Mouse (Mus musculus) liver, postnatal 0 days (tissue): ENCODE data around the gene Denr. TPM values are rescaled to one million over a fixed set of nuclear protein-coding genes. Genes with fewer than 3 reads are reported as not detected.

Experiments
- ATAC-seq: fragments of 200-750 bp; cut with Nextera tagmentation; 2 replicates; pipeline ENCODE4 v1.8.0; 2017; ENCODE audit warnings: mild to moderate bottlenecking, moderate library complexity
- DNase-seq: peaks from one replicate; pipeline ENCODE4 v3.0.0-alpha.2; 2016
- H3K27ac ChIP-seq: fragments of 300-500 bp; sonication (generic); 2 replicates; pipeline ENCODE4 v1.5.1; 2014; ENCODE audit warnings: antibody characterized with exemption, moderate library complexity, mild to moderate bottlenecking, low read depth
- H3K27me3 ChIP-seq: fragments of 300-500 bp; sonication (generic); 2 replicates; pipeline ENCODE4 v1.6.1; 2014; ENCODE audit warnings: low read length, control low read depth, mixed read lengths; ENCODE audit not compliant: insufficient read depth
- H3K36me3 ChIP-seq: fragments of 300-500 bp; sonication (generic); replicated peaks from 2 replicates; pipeline ENCODE4 v1.6.1; 2014; ENCODE audit warnings: mild to moderate bottlenecking, control low read depth, low read length, moderate library complexity, mixed read lengths; ENCODE audit not compliant: insufficient read depth
- H3K4me1 ChIP-seq: fragments of 300-500 bp; sonication (generic); 2 replicates; pipeline ENCODE4 v1.6.1; 2014; ENCODE audit warnings: antibody characterized with exemption, mild to moderate bottlenecking, control low read depth; ENCODE audit not compliant: insufficient read depth
- H3K4me2 ChIP-seq: fragments of 300-500 bp; sonication (generic); 2 replicates; pipeline ENCODE4 v1.6.1; 2014; ENCODE audit warnings: low read depth, mild to moderate bottlenecking, low read length, moderate library complexity, mixed read lengths
- H3K4me3 ChIP-seq: fragments of 300-500 bp; sonication (generic); 2 replicates; pipeline ENCODE4 v1.5.1; 2014; ENCODE audit warnings: low read depth, low read length
- H3K9ac ChIP-seq: fragments of 300-500 bp; sonication (generic); replicated peaks from 2 replicates; pipeline ENCODE4 v1.6.1; 2014; ENCODE audit warnings: mild to moderate bottlenecking, moderate library complexity
- H3K9me3 ChIP-seq: fragments of 300-500 bp; sonication (generic); 2 replicates; pipeline ENCODE4 v1.6.1; 2016; ENCODE audit warnings: mild to moderate bottlenecking, control low read depth, low read length, mixed read lengths
- CTCF ChIP-seq: sonication (generic); IDR thresholded peaks from 2 replicates; pipeline ENCODE4 v1.5.1; 2016; ENCODE audit warnings: antibody characterized with exemption, low read depth
- EP300 ChIP-seq: IDR thresholded peaks from 2 replicates; pipeline ENCODE4 v1.6.1; 2016; ENCODE audit warnings: antibody characterized with exemption, low read depth, mild to moderate bottlenecking
- WGBS: fragments of 180-500 bp; shearing (Covaris S2); extraction: QIAGEN DNeasy Blood & Tissue Kit; methylation state at CpG from one replicate; pipeline ENCODE4 v1.1.7; 2014; ENCODE audit not compliant: insufficient replicate concordance; 5-methylcytosine and 5-hydroxymethylcytosine counted together
- polyA plus RNA-seq: library from polyadenylated mRNA; unstranded; fragments of >200 nt; fragmentation: Nextera tagmentation; extraction: Ambion mirVana; gene quantifications from 2 replicates; pipeline ENCODE4 v1.2.1, GENCODE M21; 2015

The Denr gene
- polyA plus RNA-seq, 1 experiment from 2014 or later, result 54.1 TPM

GRCm38 (mm10) chr5:123970576-123970975 lies 63.6 kb downstream of the Denr start:
- no peak overlapping the region for H3K4me2 ChIP-seq
- no peaks in the 10 kb centered on the region for H3K36me3 ChIP-seq
- H3K4me1 ChIP-seq, result peaks cover 3% of the 10 kb centered on the region
- peaks cover 6% of the 10 kb centered on the region; the same call in 1 of the 2 replicates for H3K27me3 ChIP-seq
- DNase-seq (no peak), ATAC-seq (no peak)
- H3K4me3 ChIP-seq, result no peak overlapping the region
- no peak overlapping the region for H3K9ac ChIP-seq
- WGBS, result 79% methylated on average over 4 of the region's 4 CpGs
- no peaks in the 10 kb centered on the region for H3K9me3 ChIP-seq
- TF ChIP-seq CTCF (no peak), EP300 (no peak)
- H3K27ac ChIP-seq, result no peak overlapping the region

GRCm38 (mm10) chr5:123972453-123972852 lies 65.5 kb downstream of the Denr start:
- no peak for ATAC-seq
- no peak for DNase-seq
- H3K27me3 ChIP-seq, result peaks cover 6% of the 10 kb centered on the region; the same call in 1 of the 2 replicates
- no peaks in the 10 kb centered on the region for H3K36me3 ChIP-seq
- H3K9me3 ChIP-seq, result no peaks in the 10 kb centered on the region
- no peak for TF ChIP-seq CTCF
- no peak for TF ChIP-seq EP300
- H3K4me1 ChIP-seq, result peaks cover 15% of the 10 kb centered on the region
- no peak overlapping the region for H3K4me3 ChIP-seq
- H3K27ac ChIP-seq, result no peak overlapping the region
- H3K9ac ChIP-seq, result no peak overlapping the region
- 56% methylated on average over 6 of the region's 6 CpGs for WGBS
- no peak overlapping the region for H3K4me2 ChIP-seq

GRCm38 (mm10) chr5:123973299-123974178 lies 66.6 kb downstream of the Denr start, which contains the start of gene Hip1r:
Gene Hip1r, plus strand, starts transcription at chr5:123973628.
- H3K4me1 ChIP-seq, result peaks cover 23% of the 10 kb centered on the region
- no peaks in the 10 kb centered on the region for H3K36me3 ChIP-seq
- DNase-seq, result peak; percentile 92
- H3K9me3 ChIP-seq, result no peaks in the 10 kb centered on the region
- peak within 1 kb of the TSS; percentile 91 for H3K27ac ChIP-seq
- H3K27me3 ChIP-seq, result peaks cover 6% of the 10 kb centered on the region; the same call in 1 of the 2 replicates
- WGBS, result under 1% methylated on average over 62 of the region's 106 CpGs
- H3K4me2 ChIP-seq, result peak within 1 kb of the TSS; percentile 89
- peak within 1 kb of the TSS; percentile 82 for H3K9ac ChIP-seq
- peak within 1 kb of the TSS; percentile 72 for H3K4me3 ChIP-seq
- peak; percentile 79 for ATAC-seq
- TF ChIP-seq EP300, result no peak
- TF ChIP-seq CTCF, result no peak

DNA sequence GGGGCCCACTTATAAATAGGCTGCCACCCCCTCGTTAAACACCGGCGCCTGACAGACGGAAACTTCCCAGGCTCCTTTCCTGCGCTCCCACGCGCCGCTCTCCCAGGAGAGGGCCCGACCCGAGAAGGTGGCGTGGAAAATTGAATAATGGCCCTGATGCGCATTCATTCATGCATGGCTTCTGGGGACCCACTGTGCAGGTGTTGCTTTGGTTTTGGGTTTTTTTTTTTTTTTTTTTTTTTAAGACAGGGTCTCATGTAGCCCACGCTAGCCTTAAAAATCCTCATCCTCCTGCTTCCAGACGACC lies 67.2 kb downstream of the Denr start:
- Histone ChIP-seq H3K36me3 (no peaks in the 10 kb centered on the region), H3K27me3 (peaks cover 6% of the 10 kb centered on the region; the same call in 1 of the 2 replicates), H3K9me3 (no peaks in the 10 kb centered on the region), H3K4me1 (peaks cover 25% of the 10 kb centered on the region), H3K9ac (peak overlapping the region; percentile 82), H3K4me3 (peak overlapping the region; percentile 72), H3K27ac (peak overlapping the region; percentile 91), H3K4me2 (peak overlapping the region; percentile 89)
- 2% methylated on average over 14 of the region's 14 CpGs for WGBS
- DNase-seq, result no peak
- no peak for ATAC-seq
- no peak for TF ChIP-seq CTCF
- TF ChIP-seq EP300, result no peak

- ATAC-seq (no peak), DNase-seq (no peak)
- Histone ChIP-seq H3K9me3 (no peaks in the 10 kb centered on the region), H3K36me3 (no peaks in the 10 kb centered on the region), H3K9ac (peak overlapping the region; percentile 10; the same call in 1 of the 2 replicates), H3K4me2 (peak overlapping the region; percentile 89), H3K4me1 (peaks cover 30% of the 10 kb centered on the region), H3K27me3 (peaks cover 6% of the 10 kb centered on the region; the same call in 1 of the 2 replicates), H3K27ac (peak overlapping the region; percentile 91), H3K4me3 (peak overlapping the region; percentile 72)
- TF ChIP-seq CTCF (no peak), EP300 (0 out of 2 replicates have a peak, but pooled peaks have one; percentile 16)
- 18% methylated on average over 11 of the region's 11 CpGs for WGBS
These were observed 67.7 kb downstream of the Denr start for GRCm38 (mm10) chr5:123974616-123975111.

DNA sequence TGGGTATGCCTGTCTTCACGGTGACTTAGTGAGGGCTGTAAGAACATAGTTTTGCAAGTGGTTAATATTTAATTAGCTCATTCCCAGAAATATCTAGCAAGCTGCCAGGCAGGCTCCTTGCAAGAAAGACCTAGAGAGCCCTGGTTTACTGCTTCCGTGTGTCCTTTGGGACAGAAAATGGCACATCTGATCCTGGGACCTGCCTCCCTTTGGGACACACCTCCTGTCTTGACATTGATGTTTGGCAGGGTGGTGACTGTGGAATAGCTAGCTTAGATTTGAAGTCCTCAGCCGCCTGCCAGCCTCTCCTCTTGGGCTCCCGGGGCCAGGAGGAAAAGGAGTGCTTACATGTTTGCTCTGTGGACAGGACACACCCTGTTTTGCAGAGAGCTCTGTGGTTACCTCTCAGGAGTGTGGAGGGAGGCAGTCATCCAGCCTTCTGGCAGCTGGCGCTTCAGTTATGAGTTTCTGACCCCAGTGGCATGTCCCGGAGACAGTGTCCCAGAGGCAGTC lies 68.7 kb downstream of the Denr start:
- Histone ChIP-seq H3K27me3 (peaks cover 6% of the 10 kb centered on the region; the same call in 1 of the 2 replicates), H3K4me3 (peak overlapping the region; percentile 72), H3K9ac (peak overlapping the region; percentile 44; the same call in 1 of the 2 replicates), H3K27ac (peak overlapping the region; percentile 91), H3K4me2 (peak overlapping the region; percentile 89), H3K4me1 (peaks cover 37% of the 10 kb centered on the region), H3K36me3 (no peaks in the 10 kb centered on the region), H3K9me3 (no peaks in the 10 kb centered on the region)
- WGBS, result 34% methylated on average over 6 of the region's 6 CpGs
- TF ChIP-seq EP300 (no peak), CTCF (no peak)
- DNase-seq (no peak), ATAC-seq (no peak)
